Mouse (Mus musculus) midbrain, embryonic 15.5 days (tissue): ENCODE data around the gene Smyd3. TPM values are rescaled to one million over a fixed set of nuclear protein-coding genes. Genes with fewer than 3 reads are reported as not detected.

Source experiments
- ATAC-seq: fragments of 200-750 bp; cut with Nextera tagmentation; replicated peaks from 2 replicates; pipeline ENCODE4 v1.8.0; 2017; ENCODE audit warnings: moderate TSS enrichment
- H3K27ac ChIP-seq: fragments of 300-500 bp; sonication (generic); 2 replicates; pipeline ENCODE4 v1.5.1; 2015; ENCODE audit warnings: mild to moderate bottlenecking, inconsistent platforms
- H3K27me3 ChIP-seq: fragments of 300-500 bp; sonication (generic); replicated peaks from 2 replicates; pipeline ENCODE4 v1.6.1; 2015; ENCODE audit warnings: inconsistent platforms
- H3K36me3 ChIP-seq: fragments of 300-500 bp; sonication (generic); replicated peaks from 2 replicates; pipeline ENCODE4 v1.6.1; 2015; ENCODE audit warnings: inconsistent platforms
- H3K4me1 ChIP-seq: fragments of 300-500 bp; sonication (generic); 2 replicates; pipeline ENCODE4 v1.6.1; 2015; ENCODE audit warnings: inconsistent platforms
- H3K4me2 ChIP-seq: fragments of 300-500 bp; sonication (generic); 2 replicates; pipeline ENCODE4 v1.6.1; 2015; ENCODE audit warnings: inconsistent platforms, mild to moderate bottlenecking, moderate library complexity
- H3K4me3 ChIP-seq: fragments of 300-500 bp; sonication (generic); 2 replicates; pipeline ENCODE4 v1.5.1; 2015; ENCODE audit warnings: mild to moderate bottlenecking, inconsistent platforms
- H3K9ac ChIP-seq: fragments of 300-500 bp; sonication (generic); 2 replicates; pipeline ENCODE4 v1.6.1; 2015; ENCODE audit warnings: mild to moderate bottlenecking, inconsistent platforms
- H3K9me3 ChIP-seq: fragments of 300-500 bp; sonication (generic); 2 replicates; pipeline ENCODE4 v1.6.1; 2016; ENCODE audit warnings: inconsistent platforms
- WGBS: fragments of 180-500 bp; shearing (Covaris S2); methylation state at CpG from one replicate; pipeline ENCODE4 v1.1.7; 2015; ENCODE audit warnings: mixed read lengths; 5-methylcytosine and 5-hydroxymethylcytosine counted together
- polyA plus RNA-seq: library from polyadenylated mRNA; unstranded; fragments of >200 nt; fragmentation: Nextera tagmentation; extraction: Ambion mirVana; gene quantifications from 2 replicates; pipeline ENCODE4 v1.2.1, GENCODE M21; 2015

The Smyd3 gene
- polyA plus RNA-seq, 1 experiment from 2014 or later = 24.8 TPM

DNA sequence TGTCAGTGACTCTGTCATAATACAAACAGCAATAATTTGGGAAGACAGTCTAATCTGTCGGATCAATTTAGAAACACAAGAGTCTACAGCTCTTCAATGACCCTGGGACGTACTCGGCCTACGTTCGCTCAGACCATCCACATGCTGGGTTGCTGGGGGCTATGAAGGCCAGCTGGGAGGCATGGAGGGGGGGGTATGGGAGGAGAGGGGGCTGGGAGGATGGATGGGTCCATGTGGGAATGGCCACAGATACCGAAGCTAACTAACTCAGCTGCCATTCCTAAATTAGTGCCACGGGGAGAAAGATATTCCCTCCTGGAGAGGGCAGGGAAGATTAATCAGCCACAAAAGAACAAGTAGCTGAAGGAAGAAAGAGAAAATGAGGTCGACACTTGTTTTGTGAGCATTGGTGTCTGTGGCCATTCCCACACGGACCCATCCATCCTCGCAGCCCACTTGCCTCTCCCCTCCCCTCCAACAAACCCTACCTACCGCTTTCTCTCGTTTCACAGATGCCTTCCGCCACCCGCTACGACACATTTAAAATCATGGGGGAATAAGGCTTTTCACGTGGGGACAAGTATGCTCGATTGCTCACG, 411.6 kb downstream of the Smyd3 start:
- no peak overlapping the region for H3K9ac ChIP-seq
- ATAC-seq = peak; percentile 69
- 27% methylated on average over 18 of the region's 18 CpGs for WGBS

DNA sequence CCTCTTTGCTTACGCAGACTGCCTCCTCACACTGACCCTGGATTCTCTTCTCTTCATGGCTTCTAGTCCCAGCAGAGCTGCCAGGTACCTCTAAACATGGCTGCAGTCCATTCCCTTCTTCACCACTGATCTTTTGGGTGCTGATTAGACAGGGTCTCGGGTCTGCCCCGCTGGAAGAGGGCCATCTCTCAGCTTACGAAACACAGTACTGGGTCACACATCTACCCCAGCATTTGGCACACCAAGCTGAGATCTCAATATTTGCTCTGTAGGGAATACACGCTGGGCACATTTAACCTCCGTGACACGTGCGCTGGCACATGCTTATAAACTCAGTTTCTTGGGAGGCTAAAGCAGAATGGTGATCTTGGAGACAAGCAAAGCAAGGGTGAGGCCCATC, 413.4 kb downstream of the Smyd3 start:
- no peak overlapping the region for H3K9ac ChIP-seq
- H3K4me1 ChIP-seq = peaks cover 23% of the 10 kb centered on the region
- no peaks in the 10 kb centered on the region for H3K9me3 ChIP-seq
- H3K4me3 ChIP-seq = no peak overlapping the region
- no peak overlapping the region for H3K27ac ChIP-seq
- H3K4me2 ChIP-seq = no peak overlapping the region
- peaks cover 4% of the 10 kb centered on the region; the same call in 1 of the 2 replicates for H3K27me3 ChIP-seq
- 96% methylated on average over 8 of the region's 8 CpGs for WGBS
- no peaks in the 10 kb centered on the region for H3K36me3 ChIP-seq
- ATAC-seq = no peak

More for the DNA sequence above, 411.6 kb downstream of the Smyd3 start:
- Histone ChIP-seq H3K4me2 (peak overlapping the region; percentile 24), H3K27me3 (peaks cover 4% of the 10 kb centered on the region; the same call in 1 of the 2 replicates), H3K27ac (0 out of 2 replicates have a peak overlapping the region, but pooled peaks have one; percentile 36), H3K4me3 (no peak overlapping the region), H3K4me1 (peaks cover 23% of the 10 kb centered on the region), H3K9me3 (no peaks in the 10 kb centered on the region), H3K36me3 (no peaks in the 10 kb centered on the region)

DNA sequence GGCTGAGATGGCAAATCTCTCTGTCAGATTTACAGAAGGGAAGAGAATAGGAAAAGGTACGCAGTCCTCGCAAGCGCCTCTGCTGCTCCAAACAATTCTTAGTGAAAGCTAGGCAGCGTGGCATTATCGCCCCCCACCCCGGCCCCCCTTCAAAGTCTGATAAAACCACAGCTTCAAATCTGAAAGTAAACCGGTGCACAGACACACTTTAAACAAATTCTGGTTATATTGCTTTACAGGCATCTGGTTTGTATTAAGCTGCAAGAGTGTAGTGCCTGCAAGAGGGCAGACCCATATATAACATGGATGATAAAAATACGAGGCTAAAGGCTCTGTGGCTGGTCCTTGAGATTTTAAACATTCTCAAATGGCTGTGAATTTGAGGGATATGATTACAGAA, 420.8 kb downstream of the Smyd3 start:
- WGBS = 81% methylated on average over 8 of the region's 8 CpGs
- no peak overlapping the region for H3K4me3 ChIP-seq
- no peak for ATAC-seq

DNA sequence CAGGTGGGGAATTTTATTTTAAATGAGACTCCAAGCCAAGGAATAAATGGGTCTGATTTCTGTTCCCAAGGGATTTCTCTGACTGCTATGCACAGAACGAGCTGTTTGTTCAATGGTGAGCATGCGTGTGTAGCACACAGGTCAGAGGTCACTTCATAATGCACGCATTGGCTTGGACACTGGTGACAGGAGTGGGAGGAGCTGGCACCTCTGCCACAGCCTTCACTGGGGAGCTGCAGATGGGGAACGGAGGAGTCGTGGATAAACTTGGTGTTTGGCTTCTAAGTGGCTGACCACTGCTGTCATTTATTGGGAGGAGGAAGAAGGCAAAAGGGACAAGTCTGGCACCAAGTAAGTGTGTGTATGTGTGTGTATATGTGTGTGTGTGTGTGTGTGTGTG, 421.5 kb downstream of the Smyd3 start:
- 67% methylated on average over 5 of the region's 5 CpGs for WGBS
- H3K4me1 ChIP-seq = no peaks in the 10 kb centered on the region
- no peak for ATAC-seq

More for the DNA sequence above, 420.8 kb downstream of the Smyd3 start:
- no peaks in the 10 kb centered on the region for H3K9me3 ChIP-seq
- no peaks in the 10 kb centered on the region for H3K4me1 ChIP-seq
- no peaks in the 10 kb centered on the region for H3K36me3 ChIP-seq
- H3K27ac ChIP-seq = no peak overlapping the region
- H3K4me2 ChIP-seq = no peak overlapping the region
- no peak overlapping the region for H3K9ac ChIP-seq
- H3K27me3 ChIP-seq = 0 out of 2 replicates have a peak, but pooled peaks cover 4% of the 10 kb centered on the region

GRCm38 (mm10) chr1:179089174-179089573, 428.7 kb downstream of the Smyd3 start:
- Histone ChIP-seq H3K36me3 (no peaks in the 10 kb centered on the region), H3K9ac (no peak overlapping the region), H3K4me1 (no peaks in the 10 kb centered on the region), H3K27me3 (0 out of 2 replicates have a peak, but pooled peaks cover 4% of the 10 kb centered on the region), H3K27ac (no peak overlapping the region), H3K9me3 (no peaks in the 10 kb centered on the region), H3K4me2 (no peak overlapping the region), H3K4me3 (no peak overlapping the region)
- ATAC-seq = no peak
- WGBS = 93% methylated on average over 5 of the region's 5 CpGs

More for the DNA sequence above, 421.5 kb downstream of the Smyd3 start:
- Histone ChIP-seq H3K4me3 (no peak overlapping the region), H3K27me3 (0 out of 2 replicates have a peak, but pooled peaks cover 4% of the 10 kb centered on the region), H3K4me2 (no peak overlapping the region), H3K36me3 (no peaks in the 10 kb centered on the region), H3K9ac (no peak overlapping the region), H3K27ac (no peak overlapping the region), H3K9me3 (no peaks in the 10 kb centered on the region)

DNA sequence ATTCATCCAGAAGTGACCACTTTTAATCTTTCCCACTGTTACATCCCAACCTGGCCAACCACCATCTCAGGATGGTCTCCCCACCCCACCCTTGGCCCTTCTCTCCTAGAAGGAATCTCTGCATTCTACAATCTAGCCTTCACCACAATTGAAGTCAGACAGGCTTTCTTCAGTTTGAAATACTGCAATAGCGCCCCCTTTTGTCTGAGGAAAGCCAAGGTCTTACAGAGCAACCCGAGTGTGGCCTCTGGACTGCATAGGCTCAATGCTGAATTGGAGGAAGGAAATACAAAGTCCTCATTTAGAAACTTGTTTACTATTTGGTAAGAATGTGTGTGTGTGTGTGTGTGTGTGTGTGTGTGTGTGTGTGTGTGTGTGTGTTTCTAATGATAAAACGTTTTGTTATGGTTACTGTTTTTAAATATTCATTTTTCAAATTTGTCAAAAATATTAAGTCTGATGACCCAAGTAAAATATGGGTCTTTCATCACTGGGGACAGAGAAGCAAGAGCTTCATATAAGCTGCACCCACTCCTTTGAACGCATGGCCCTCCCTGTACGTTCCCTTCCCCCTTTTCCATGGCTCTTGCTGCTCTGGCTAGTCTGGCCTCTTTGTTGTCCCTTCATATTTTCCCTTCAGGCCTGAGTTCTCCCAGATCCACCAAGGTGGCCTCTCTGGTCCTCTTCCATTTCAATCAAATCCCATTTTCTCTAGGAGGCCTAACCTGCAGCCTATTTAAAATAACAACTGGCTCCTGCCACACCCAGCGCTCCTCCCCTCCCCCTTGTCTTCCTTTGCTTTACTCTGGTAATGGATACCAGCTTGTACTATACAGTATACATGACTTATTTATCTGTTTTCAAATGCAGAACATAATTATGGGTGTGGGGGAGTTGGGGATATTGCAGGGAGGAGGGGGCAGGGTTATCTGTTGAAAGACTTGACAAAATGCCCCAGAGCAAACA, 430.5 kb downstream of the Smyd3 start:
- no peak overlapping the region for H3K27ac ChIP-seq
- no peaks in the 10 kb centered on the region for H3K36me3 ChIP-seq
- ATAC-seq = no peak
- no peak overlapping the region for H3K4me2 ChIP-seq
- H3K4me3 ChIP-seq = no peak overlapping the region
- H3K4me1 ChIP-seq = no peaks in the 10 kb centered on the region
- H3K9ac ChIP-seq = no peak overlapping the region
- 56% methylated on average over 6 of the region's 6 CpGs for WGBS
- no peaks in the 10 kb centered on the region for H3K27me3 ChIP-seq
- H3K9me3 ChIP-seq = no peaks in the 10 kb centered on the region

DNA sequence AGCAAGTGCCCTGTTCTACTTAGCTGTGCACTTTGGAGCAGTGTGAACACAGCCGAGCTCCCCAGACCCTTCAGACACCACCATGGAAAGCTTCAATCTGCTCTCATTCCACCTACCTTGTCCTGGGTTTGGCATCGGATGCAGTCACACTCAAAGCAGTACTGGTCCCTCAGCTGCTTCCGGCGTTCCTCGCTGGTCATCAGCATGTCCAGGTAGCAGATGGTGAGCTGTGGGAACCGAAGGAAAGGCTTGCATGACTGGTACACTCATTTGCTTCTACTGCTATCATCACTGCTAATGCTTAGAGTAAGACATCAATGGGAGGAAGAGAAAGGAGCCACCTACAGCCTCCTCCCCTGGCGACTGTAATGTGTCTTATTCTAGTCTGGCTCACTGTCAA, 431.6 kb downstream of the Smyd3 start:
- no peaks in the 10 kb centered on the region for H3K9me3 ChIP-seq
- WGBS = 93% methylated on average over 7 of the region's 7 CpGs
- H3K9ac ChIP-seq = no peak overlapping the region
- no peaks in the 10 kb centered on the region for H3K36me3 ChIP-seq
- no peak overlapping the region for H3K27ac ChIP-seq
- ATAC-seq = no peak
- H3K27me3 ChIP-seq = no peaks in the 10 kb centered on the region
- no peaks in the 10 kb centered on the region for H3K4me1 ChIP-seq
- no peak overlapping the region for H3K4me2 ChIP-seq
- H3K4me3 ChIP-seq = no peak overlapping the region

DNA sequence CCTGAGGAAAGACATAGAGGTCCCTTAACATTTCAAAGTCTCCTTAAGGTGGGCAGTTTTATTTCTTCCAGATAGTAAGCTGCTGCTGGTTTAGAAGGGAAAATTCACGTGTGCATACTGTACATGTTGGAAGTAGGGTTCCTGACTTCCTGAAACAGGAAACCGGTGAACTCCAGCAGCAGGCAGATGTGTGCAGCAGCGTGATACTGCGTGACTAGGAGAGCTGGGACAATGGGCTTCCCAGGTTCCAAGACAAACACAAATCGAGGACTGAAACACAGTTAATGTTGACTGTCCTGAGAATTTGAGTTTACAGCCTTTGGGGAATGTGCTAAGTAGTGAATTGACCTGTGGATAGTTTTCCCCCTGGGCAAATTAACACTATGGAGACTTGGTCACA, 434.7 kb downstream of the Smyd3 start:
- no peak overlapping the region for H3K4me2 ChIP-seq
- no peak for ATAC-seq
- H3K36me3 ChIP-seq = no peaks in the 10 kb centered on the region
- WGBS = 74% methylated on average over 5 of the region's 5 CpGs
- no peaks in the 10 kb centered on the region for H3K27me3 ChIP-seq
- H3K9ac ChIP-seq = no peak overlapping the region
- H3K4me1 ChIP-seq = no peaks in the 10 kb centered on the region
- H3K9me3 ChIP-seq = no peaks in the 10 kb centered on the region
- no peak overlapping the region for H3K27ac ChIP-seq
- H3K4me3 ChIP-seq = no peak overlapping the region

DNA sequence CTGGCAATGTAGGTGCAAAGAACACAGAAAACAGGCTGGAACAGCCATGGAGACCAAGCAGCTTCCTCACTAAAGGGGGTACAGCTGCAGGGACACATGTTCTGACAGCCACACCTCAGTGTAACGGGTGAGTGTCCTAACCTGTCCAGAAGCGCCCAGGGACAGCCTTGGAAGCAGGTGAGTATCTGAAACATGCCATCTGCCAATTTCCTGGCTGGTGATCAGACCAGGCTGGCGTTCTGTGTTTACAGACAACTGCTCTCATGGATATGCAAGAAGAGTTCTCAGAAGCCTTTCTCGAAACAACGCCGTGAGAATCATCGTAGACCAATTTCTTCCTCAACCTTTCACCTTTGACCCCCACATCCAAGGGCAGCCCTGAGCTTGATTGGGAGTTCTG, 444.0 kb downstream of the Smyd3 start:
- H3K9me3 ChIP-seq = no peaks in the 10 kb centered on the region
- H3K9ac ChIP-seq = no peak overlapping the region
- H3K4me1 ChIP-seq = no peaks in the 10 kb centered on the region
- WGBS = 91% methylated on average over 7 of the region's 7 CpGs
- ATAC-seq = no peak
- no peak overlapping the region for H3K4me3 ChIP-seq
- H3K27ac ChIP-seq = no peak overlapping the region
- H3K4me2 ChIP-seq = no peak overlapping the region
- no peaks in the 10 kb centered on the region for H3K27me3 ChIP-seq
- H3K36me3 ChIP-seq = no peaks in the 10 kb centered on the region

GRCm38 (mm10) chr1:179072935-179073654, 444.7 kb downstream of the Smyd3 start:
- H3K4me1 ChIP-seq = no peaks in the 10 kb centered on the region
- no peaks in the 10 kb centered on the region for H3K27me3 ChIP-seq
- H3K9me3 ChIP-seq = no peaks in the 10 kb centered on the region
- ATAC-seq = no peak
- no peak overlapping the region for H3K27ac ChIP-seq
- H3K4me3 ChIP-seq = no peak overlapping the region
- WGBS = 46% methylated on average over 11 of the region's 11 CpGs
- no peak overlapping the region for H3K9ac ChIP-seq
- no peak overlapping the region for H3K4me2 ChIP-seq
- no peaks in the 10 kb centered on the region for H3K36me3 ChIP-seq

DNA sequence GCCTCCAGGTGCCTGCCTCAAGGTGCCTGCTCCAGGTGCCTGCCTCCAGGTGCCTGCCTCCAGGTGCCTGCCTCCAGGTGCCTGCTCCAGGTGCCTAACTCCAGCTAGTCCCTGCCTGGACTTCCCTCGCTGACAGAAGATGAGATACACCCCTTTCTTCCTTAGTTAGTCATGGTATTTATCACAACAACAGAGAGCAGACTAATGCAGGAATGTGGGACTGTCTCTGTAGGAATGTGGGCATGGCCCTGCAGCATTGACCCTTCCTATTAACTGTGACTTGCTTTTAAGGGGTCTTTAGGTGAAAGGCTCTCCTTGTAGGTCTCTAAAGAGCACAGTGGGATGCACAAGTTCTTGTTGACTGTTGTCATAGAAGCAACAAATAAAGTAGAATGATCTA, 445.4 kb downstream of the Smyd3 start:
- no peak overlapping the region for H3K27ac ChIP-seq
- H3K4me3 ChIP-seq = no peak overlapping the region

GRCm38 (mm10) chr1:179068990-179069389, 448.9 kb downstream of the Smyd3 start:
- ATAC-seq = no peak
- WGBS = 98% methylated on average over 1 of the region's 1 CpGs
- H3K4me1 ChIP-seq = no peaks in the 10 kb centered on the region

More for the DNA sequence above, 445.4 kb downstream of the Smyd3 start:
- no peaks in the 10 kb centered on the region for H3K27me3 ChIP-seq
- no peaks in the 10 kb centered on the region for H3K36me3 ChIP-seq
- no peak overlapping the region for H3K9ac ChIP-seq
- no peaks in the 10 kb centered on the region for H3K9me3 ChIP-seq
- H3K4me1 ChIP-seq = no peaks in the 10 kb centered on the region
- WGBS = 48% methylated on average over 1 of the region's 1 CpGs
- ATAC-seq = no peak
- H3K4me2 ChIP-seq = no peak overlapping the region

More at GRCm38 (mm10) chr1:179068990-179069389, 448.9 kb downstream of the Smyd3 start:
- Histone ChIP-seq H3K4me2 (no peak overlapping the region), H3K27me3 (no peaks in the 10 kb centered on the region), H3K4me3 (no peak overlapping the region), H3K9ac (no peak overlapping the region), H3K27ac (no peak overlapping the region), H3K36me3 (no peaks in the 10 kb centered on the region), H3K9me3 (no peaks in the 10 kb centered on the region)
